Mouse (Mus musculus) CH12.LX (cell line): ENCODE measurements at regions not wholly inside any gene's neighbourhood (a gene's known extent, or its start where the extent isn't known, plus 50 kb on each side); places are given as distances from the start of the nearest gene placed in this dataset.

Experiments
- CTCF ChIP-seq, 2 experiments: IDR thresholded peaks in 1 of 2; conservative IDR thresholded peaks in 1 of 2; 2 replicates each; pipeline ENCODE4 v1.5.1; 2011 to 2012; ENCODE audit warnings: low read depth in 2 of 2, low read length in 2 of 2, improper control_type of control experiment in 1 of 2, inconsistent platforms in 1 of 2, mild to moderate bottlenecking in 1 of 2, moderate library complexity in 1 of 2
- HCFC1 ChIP-seq: IDR thresholded peaks from 2 replicates; pipeline ENCODE4 v1.6.1; 2012; ENCODE audit warnings: low read depth, mild to moderate bottlenecking, inconsistent platforms, low read length, improper control_type of control experiment

- TF ChIP-seq HCFC1 = no peak
- TF ChIP-seq CTCF (conservative IDR thresholded peaks at IDR 0.05 in 1 of 2, IDR thresholded peaks at IDR 0.05 in 1 of 2; ENCODE audit: low read depth in 2 of 2, low read length in 2 of 2) = no peak
Observed at GRCm38 (mm10) chr3:34908489-34908888, 258.3 kb downstream of the Sox2 start.
